Mouse (Mus musculus) kidney, postnatal 0 days (tissue): ENCODE measurements at regions not wholly inside any gene's neighbourhood (a gene's known extent, or its start where the extent isn't known, plus 50 kb on each side); places are given as distances from the start of the nearest gene placed in this dataset.

Experiments used
- ATAC-seq: fragments of 200-750 bp; cut with Nextera tagmentation; replicated peaks from 2 replicates; pipeline ENCODE4 v1.8.0; 2017; ENCODE audit warnings: low read depth, moderate number of reproducible peaks, moderate TSS enrichment, moderate library complexity; ENCODE audit not compliant: low FRiP score
- DNase-seq: peaks from one replicate; pipeline ENCODE4 v3.0.0-alpha.2; 2016; ENCODE audit warnings: low spot score
- H3K27ac ChIP-seq: fragments of 300-500 bp; sonication (generic); 2 replicates; pipeline ENCODE4 v1.5.1; 2014; ENCODE audit warnings: mild to moderate bottlenecking
- H3K27me3 ChIP-seq: fragments of 300-500 bp; sonication (generic); 2 replicates; pipeline ENCODE4 v1.6.1; 2014; ENCODE audit warnings: low read length, mixed read lengths; ENCODE audit not compliant: insufficient read depth
- H3K36me3 ChIP-seq: fragments of 300-500 bp; sonication (generic); 2 replicates; pipeline ENCODE4 v1.6.1; 2014; ENCODE audit warnings: low read length, mixed read lengths; ENCODE audit not compliant: insufficient read depth
- H3K4me1 ChIP-seq: fragments of 300-500 bp; sonication (generic); replicated peaks from 2 replicates; pipeline ENCODE4 v1.6.1; 2014; ENCODE audit warnings: antibody characterized with exemption, low read length, mixed read lengths; ENCODE audit not compliant: insufficient read depth
- H3K4me2 ChIP-seq: fragments of 300-500 bp; sonication (generic); 2 replicates; pipeline ENCODE4 v1.6.1; 2014; ENCODE audit warnings: mild to moderate bottlenecking, low read length, moderate library complexity, mixed read lengths
- H3K4me3 ChIP-seq: fragments of 300-500 bp; sonication (generic); replicated peaks from 2 replicates; pipeline ENCODE4 v1.5.1; 2014; ENCODE audit warnings: low read depth, low read length
- H3K9ac ChIP-seq: fragments of 300-500 bp; sonication (generic); 2 replicates; pipeline ENCODE4 v1.6.1; 2014; ENCODE audit warnings: low read depth, low read length
- H3K9me3 ChIP-seq: fragments of 300-500 bp; sonication (generic); replicated peaks from 2 replicates; pipeline ENCODE4 v1.6.1; 2016; ENCODE audit warnings: low read length, inconsistent platforms, mixed read lengths
- CTCF ChIP-seq: IDR thresholded peaks from 2 replicates; pipeline ENCODE4 v1.5.1; 2016; ENCODE audit warnings: antibody characterized with exemption, low read depth, mild to moderate bottlenecking, moderate library complexity
- WGBS: fragments of 180-500 bp; shearing (Covaris S2); extraction: QIAGEN DNeasy Blood & Tissue Kit; methylation state at CpG from one replicate; pipeline ENCODE4 v1.1.7; 2014; 5-methylcytosine and 5-hydroxymethylcytosine counted together

DNA sequence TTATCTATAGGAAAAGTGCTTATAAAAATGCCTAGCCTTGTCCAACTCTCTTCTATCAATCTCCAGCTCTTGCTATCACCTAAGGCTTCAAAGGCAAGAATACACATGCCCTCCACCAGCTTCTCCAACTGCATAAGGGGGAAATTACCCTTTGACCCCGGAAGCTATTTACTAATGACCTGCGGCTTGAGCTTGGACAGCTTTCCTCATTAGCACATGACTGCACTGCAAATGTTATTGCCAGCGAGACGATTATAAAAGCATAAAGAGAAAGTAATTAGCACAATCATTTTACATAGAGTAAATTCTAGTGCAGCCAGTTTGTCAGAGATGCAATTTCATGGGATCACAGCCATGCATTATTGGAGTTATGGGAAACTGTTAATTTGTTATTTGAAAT lies 277.0 kb downstream of the Actr3 start:
- no peak overlapping the region for H3K4me2 ChIP-seq
- no peak overlapping the region for H3K27ac ChIP-seq
- H3K9ac ChIP-seq, result no peak overlapping the region
- no peaks in the 10 kb centered on the region for H3K36me3 ChIP-seq
- H3K4me1 ChIP-seq, result no peaks in the 10 kb centered on the region
- ATAC-seq (no peak), DNase-seq (no peak)
- TF ChIP-seq CTCF, result no peak
- no peak overlapping the region for H3K4me3 ChIP-seq
- H3K27me3 ChIP-seq, result no peaks in the 10 kb centered on the region
- no peaks in the 10 kb centered on the region for H3K9me3 ChIP-seq
- WGBS, result 74% methylated on average over 4 of the region's 4 CpGs

GRCm38 (mm10) chr1:125156093-125156492 lies 279.4 kb downstream of the Actr3 start:
- Histone ChIP-seq H3K9me3 (no peaks in the 10 kb centered on the region), H3K36me3 (no peaks in the 10 kb centered on the region), H3K27ac (no peak overlapping the region), H3K4me1 (no peaks in the 10 kb centered on the region), H3K27me3 (no peaks in the 10 kb centered on the region), H3K4me2 (no peak overlapping the region), H3K4me3 (no peak overlapping the region), H3K9ac (no peak overlapping the region)
- ATAC-seq, result no peak
- no peak for DNase-seq
- 99% methylated on average over 2 of the region's 2 CpGs for WGBS
- no peak for TF ChIP-seq CTCF

- Histone ChIP-seq H3K4me3 (no peak overlapping the region), H3K9me3 (no peaks in the 10 kb centered on the region), H3K36me3 (no peaks in the 10 kb centered on the region), H3K27ac (no peak overlapping the region), H3K4me2 (no peak overlapping the region), H3K27me3 (no peaks in the 10 kb centered on the region), H3K9ac (no peak overlapping the region), H3K4me1 (no peaks in the 10 kb centered on the region)
- no peak for TF ChIP-seq CTCF
- ATAC-seq (no peak), DNase-seq (no peak)
Observed at GRCm38 (mm10) chr1:125149817-125150216, 285.7 kb downstream of the Actr3 start.

DNA sequence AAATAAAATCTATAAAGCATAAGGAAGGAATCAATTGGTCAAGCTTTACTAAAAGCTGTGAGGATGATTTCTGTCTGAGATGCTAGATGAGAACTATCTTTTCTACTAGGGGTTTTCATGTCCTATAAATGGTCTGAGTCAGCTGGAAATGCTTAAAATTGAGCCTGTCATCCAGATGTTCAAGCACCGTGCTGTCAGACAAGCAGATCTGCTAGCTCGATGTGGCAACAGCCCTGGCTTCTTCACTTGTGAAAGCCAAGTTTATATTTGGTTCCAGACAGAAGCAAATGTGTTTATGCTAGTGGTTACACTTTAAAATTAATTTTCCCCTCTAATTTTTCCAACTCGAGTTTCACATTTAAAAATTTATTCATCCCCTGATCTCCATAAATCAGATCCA lies 311.7 kb downstream of the Actr3 start:
- ATAC-seq, result no peak
- Histone ChIP-seq H3K9ac (no peak overlapping the region), H3K27me3 (no peaks in the 10 kb centered on the region), H3K4me1 (no peaks in the 10 kb centered on the region), H3K9me3 (no peaks in the 10 kb centered on the region), H3K4me2 (no peak overlapping the region), H3K27ac (no peak overlapping the region), H3K36me3 (no peaks in the 10 kb centered on the region), H3K4me3 (no peak overlapping the region)
- DNase-seq, result no peak
- TF ChIP-seq CTCF, result no peak
- WGBS, result 47% methylated on average over 3 of the region's 3 CpGs

DNA sequence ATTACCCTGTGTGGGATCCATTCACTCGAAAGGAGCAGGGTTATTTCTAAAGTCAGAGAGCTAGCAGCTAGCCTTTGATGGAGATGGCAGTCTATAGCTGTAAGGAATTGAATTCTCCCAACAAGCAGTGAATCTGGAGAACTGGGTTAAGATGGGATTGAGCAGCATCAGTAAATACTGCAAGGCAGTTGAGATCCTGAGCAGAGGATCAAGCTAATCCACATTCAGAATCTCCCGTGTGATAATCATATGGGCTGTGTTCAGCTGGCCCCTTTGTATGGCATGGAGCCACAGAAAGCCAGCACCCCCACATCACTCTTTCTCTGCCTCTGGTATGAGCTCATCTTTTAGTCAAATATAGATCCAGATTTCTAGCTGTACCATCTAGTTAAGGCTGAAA lies 334.9 kb downstream of the Actr3 start:
- ATAC-seq (no peak), DNase-seq (no peak)
- Histone ChIP-seq H3K27ac (no peak overlapping the region), H3K4me2 (no peak overlapping the region), H3K36me3 (no peaks in the 10 kb centered on the region), H3K9ac (no peak overlapping the region), H3K9me3 (no peaks in the 10 kb centered on the region), H3K4me1 (no peaks in the 10 kb centered on the region), H3K4me3 (no peak overlapping the region), H3K27me3 (no peaks in the 10 kb centered on the region)
- TF ChIP-seq CTCF, result no peak
- WGBS, result 78% methylated on average over 2 of the region's 2 CpGs

DNA sequence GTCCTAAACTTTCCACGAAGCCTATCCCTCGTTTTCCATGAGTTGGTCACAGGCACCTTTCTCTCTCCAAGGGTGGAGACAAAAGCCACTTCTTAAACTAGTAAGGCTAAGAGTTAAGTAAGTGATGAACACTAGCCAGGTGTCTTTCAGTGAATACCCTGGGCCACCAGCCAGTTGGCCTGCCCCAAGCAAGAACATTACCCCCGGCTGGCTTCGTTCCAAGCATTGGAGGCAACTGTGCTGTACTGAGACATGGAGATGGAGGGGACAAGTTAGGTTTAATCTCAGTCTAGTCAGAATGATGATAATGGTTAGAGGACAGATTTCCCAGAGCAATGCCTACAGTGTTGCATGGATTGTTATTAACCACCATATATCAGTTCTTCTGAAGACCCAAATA lies 350.6 kb downstream of the Actr3 start:
- ATAC-seq, result no peak
- no peak for DNase-seq
- Histone ChIP-seq H3K36me3 (no peaks in the 10 kb centered on the region), H3K4me3 (no peak overlapping the region), H3K27me3 (no peaks in the 10 kb centered on the region), H3K4me2 (no peak overlapping the region), H3K9ac (no peak overlapping the region), H3K4me1 (no peaks in the 10 kb centered on the region), H3K9me3 (no peaks in the 10 kb centered on the region), H3K27ac (no peak overlapping the region)
- 81% methylated on average over 4 of the region's 4 CpGs for WGBS
- no peak for TF ChIP-seq CTCF

DNA sequence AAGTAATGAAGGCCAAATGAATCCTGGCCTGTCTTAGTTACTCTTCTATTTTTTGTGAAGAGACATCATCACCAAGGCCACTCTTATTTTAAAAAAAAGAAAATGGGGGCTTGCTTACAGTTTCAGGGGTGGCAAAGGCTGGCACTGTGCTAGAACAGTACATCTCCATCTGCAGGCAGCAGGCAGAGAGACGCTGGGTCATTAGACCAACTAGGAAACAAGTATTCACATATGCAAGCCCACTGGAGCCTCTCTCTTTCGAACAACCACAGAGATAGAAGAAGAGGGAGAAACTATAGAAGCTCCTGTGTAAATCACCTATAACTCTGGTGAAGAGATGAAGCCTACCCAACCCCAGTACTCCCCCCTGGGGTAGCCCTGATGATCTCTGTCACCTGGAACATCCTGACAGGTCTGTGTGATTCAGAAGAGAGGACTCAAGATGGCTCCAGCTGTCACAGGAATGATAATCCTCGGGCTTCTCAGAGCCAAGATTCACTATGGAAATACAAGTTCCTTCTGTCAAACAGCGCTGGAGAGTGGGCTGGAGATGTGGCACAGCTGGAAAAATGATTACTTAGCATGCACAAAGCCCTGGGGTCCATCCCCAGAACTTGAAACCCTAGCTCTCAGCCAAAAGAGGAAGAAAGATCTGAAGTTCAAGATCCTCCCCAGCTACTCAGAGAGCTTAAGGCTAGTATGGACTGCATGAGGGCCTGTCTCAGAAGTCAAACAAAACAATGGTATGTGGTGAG lies 395.8 kb downstream of the Actr3 start:
- peak; percentile 1 for DNase-seq
- 43% methylated on average over 4 of the region's 4 CpGs for WGBS
- Histone ChIP-seq H3K4me1 (no peaks in the 10 kb centered on the region), H3K4me3 (no peak overlapping the region), H3K27ac (no peak overlapping the region), H3K4me2 (no peak overlapping the region), H3K36me3 (no peaks in the 10 kb centered on the region), H3K27me3 (no peaks in the 10 kb centered on the region), H3K9me3 (no peaks in the 10 kb centered on the region), H3K9ac (no peak overlapping the region)
- no peak for ATAC-seq
- no peak for TF ChIP-seq CTCF
